Mouse (Mus musculus): ENCODE data around the gene Relt.

- TF ChIP-seq HCFC1 (IDR thresholded peaks at IDR 0.05; ENCODE audit: borderline replicate concordance, insufficient read depth, low read length): no peak
- TF ChIP-seq MAFK (IDR thresholded peaks at IDR 0.05; ENCODE audit: insufficient read depth, low read depth, low read length): no peak
- no peak for TF ChIP-seq CHD2 (IDR thresholded peaks at IDR 0.05; ENCODE audit: low read depth, low read length)
- TF ChIP-seq ZNF384 (IDR thresholded peaks at IDR 0.05; ENCODE audit: low read depth, low read length): no peak
- no peak for TF ChIP-seq ZC3H11A (IDR thresholded peaks at IDR 0.05; ENCODE audit: borderline replicate concordance, low read depth, low read length)
Measured at GRCm38 (mm10) chr7:100847131-100847530, 16.1 kb downstream of the Relt start.
